Mouse (Mus musculus) embryonic facial prominence, embryonic 12.5 days (tissue): Measurements from ENCODE around the gene Scfd1. TPM values are rescaled to one million over a fixed set of nuclear protein-coding genes. Genes with fewer than 3 reads are reported as not detected.

Experiments used
- polyA plus RNA-seq: library from polyadenylated mRNA; unstranded; fragments of >200 nt; fragmentation: Nextera tagmentation; extraction: Ambion mirVana; gene quantifications from 2 replicates; pipeline ENCODE4 v1.2.1, GENCODE M21; 2016

Gene Scfd1
- polyA plus RNA-seq, 1 experiment from 2014 or later, result 85.7 TPM

Other genes with a start within 250 kb of the Scfd1 start
- 39.1 and 42.8 TPM in 2 replicates for gene G2e3, start 29.4 kb upstream of the Scfd1 start, polyA plus RNA-seq
- gene Coch, start 215.8 kb downstream of the Scfd1 start, polyA plus RNA-seq, result 4.1 and 4.6 TPM in 2 replicates